Mouse (Mus musculus): ENCODE results near the gene Gm42417.

Gene Gm42417

GRCm38 (mm10) chr1:36564101-36564500, 24.9 kb upstream of the Gm42417 start:
- in situ Hi-C loops (cut with MseI, MboI), result no loop called here

DNA sequence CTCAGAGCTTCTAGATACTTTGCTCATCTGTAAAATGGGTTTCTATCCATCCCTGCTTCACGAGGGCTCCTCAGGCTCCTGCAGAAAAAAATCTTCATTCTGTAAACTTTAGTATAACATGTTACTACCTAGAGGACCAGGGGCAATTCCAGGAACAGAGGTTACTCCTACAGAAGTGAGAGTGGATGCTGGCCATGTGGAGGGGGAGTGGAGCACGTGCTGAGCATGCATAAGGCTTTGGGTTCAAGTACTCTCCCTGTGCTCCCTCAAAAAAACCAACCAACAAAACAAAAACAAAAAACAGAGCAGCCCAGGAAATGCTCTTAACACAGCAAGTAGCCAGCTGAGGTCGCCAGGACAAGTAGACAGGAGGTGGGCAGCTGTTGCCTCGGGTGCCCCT, 24.4 kb upstream of the Gm42417 start:
- in situ Hi-C loops (cut with MseI, MboI), result no loop called here

- in situ Hi-C loops (cut with MseI, MboI), result no loop called here
Observed at GRCm38 (mm10) chr1:36563197-36563596, 24.0 kb upstream of the Gm42417 start.

- in situ Hi-C loops (cut with MseI, MboI), result no loop called here
Observed at GRCm38 (mm10) chr1:36562388-36562787, 23.2 kb upstream of the Gm42417 start.

DNA sequence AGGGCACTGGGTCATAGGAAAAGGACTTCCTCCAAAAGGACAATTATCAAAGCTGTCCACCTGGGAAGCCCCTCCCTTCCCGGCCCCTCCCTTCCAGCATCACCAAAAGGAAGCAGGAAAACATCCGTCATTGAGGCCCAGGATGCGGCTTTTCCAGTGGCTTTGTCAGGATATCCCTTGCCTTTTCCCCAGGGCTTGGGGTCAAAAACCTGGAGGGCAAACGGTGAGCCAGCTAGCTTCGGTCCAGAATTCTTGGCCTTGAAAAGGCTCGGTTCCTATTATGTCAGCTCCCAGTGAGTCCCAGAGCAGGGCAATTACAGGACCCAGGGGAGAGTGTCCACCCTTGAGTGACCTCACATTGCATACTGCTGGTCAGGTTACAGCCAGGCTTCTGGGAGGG, 21.7 kb upstream of the Gm42417 start:
- in situ Hi-C loops (cut with MseI, MboI), result no loop called here

GRCm38 (mm10) chr1:36559888-36560287, 20.7 kb upstream of the Gm42417 start:
- in situ Hi-C loops (cut with MseI, MboI), result loop anchor here in 1 of 2 experiments (10.0 kb wide), 1 partner anchor 55 kb away; no protein-coding TSS in a partner anchor

DNA sequence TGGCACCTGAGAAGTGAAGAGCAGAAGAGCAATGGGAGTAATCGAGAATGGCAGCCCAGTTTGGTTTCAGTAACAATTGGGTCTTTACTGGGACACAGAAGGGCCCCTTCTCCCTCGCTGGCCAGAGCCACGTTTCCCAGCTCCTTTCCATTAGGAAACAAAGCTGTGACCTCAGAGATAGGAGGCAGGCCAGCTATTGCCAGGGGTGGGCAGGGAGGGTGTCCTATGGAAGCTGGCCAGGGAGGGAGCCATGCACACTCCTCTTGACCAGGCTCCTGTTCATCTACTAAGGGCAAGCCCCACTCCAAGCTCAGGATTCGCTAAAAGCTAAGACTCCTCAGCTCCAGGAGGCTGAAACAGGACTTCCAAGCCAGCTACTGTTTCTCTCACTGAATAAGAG, 20.0 kb upstream of the Gm42417 start:
- in situ Hi-C loops (cut with MseI, MboI), result loop anchor here in 1 of 2 experiments (10.0 kb wide), 1 partner anchor 56 kb away; no protein-coding TSS in a partner anchor

DNA sequence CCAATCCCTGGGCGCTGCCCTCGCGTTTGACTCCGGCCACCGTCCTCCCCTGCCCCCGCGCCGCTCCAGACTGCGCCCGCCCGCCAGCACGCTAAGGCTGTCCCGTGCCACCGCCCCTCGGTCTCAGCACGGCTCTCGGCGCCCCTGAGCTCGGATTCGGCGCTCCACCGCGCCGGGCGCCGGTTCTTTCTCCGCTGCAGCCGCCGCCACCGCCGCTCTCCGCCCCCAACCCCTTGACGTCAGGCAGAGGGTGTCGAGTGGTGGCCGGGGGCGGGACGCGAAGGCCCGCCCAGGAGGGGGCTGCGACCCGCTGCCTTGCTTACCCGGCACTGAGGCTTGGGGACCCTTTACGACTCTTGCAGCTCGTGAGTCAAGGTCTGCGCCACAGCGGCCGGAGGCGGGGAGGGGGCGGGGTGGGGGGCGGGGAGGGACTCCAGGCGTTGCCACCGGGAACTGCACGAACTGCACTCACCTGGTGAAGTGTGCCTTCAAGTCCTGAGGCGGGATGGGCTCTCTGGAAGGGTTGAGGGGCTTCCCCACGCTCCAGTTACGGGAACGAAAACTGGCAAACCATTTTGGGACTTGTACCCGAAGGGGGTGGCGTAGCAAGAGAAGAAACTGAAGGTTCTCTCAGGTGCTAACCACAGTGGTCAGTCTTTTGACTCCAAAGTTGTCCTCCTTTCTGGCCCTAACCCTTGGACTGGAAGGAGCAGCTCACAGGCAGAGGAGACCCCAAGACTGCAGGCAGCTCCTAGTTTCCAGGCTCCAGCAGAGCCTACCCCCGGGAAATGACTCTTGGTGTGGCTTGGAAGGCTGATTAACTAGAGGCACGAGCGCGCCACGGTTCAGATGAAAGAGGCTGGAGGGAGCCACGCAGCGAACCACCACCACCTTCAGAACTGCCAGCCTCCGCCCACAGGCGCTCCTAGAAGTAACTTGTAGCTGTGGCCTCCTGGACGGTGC, 19.1 kb upstream of the Gm42417 start, which contains the start of gene Sema4c:
TSS of gene Sema4c (minus strand) at position 319 of the 963 bp plus-strand sequence.
- in situ Hi-C loops (cut with MseI, MboI), result loop anchor here in 1 of 2 experiments (10.0 kb wide), 1 partner anchor 56 kb away; no protein-coding TSS in a partner anchor

DNA sequence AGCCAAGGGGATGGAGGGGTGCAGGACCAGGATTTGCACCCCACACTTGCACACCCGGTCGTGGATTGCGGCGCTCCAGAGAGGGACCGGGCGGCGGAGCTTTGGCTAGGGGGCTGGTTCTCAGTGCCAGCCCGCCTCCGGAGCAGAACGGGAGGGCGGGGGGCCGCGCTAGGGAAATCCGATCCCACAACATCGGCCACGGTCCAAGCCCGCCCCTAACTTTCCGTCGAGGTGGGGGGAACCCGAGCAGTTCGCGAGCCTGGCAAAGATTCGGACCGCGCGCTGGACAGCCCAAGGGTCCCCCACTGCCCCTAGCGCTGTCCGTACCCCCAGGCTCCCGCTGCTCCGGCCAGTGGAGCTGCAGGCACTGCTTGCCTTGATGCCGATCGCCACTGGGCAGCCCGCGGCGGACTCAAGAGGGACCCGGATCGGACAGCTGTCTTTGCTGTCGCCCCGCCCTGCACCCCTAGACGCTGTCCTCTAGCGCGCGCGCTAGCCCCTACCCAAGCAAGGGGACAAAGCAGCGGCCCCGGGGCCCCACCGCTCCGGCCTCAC, 18.3 kb upstream of the Gm42417 start:
- in situ Hi-C loops (cut with MseI, MboI), result loop anchor here in 1 of 2 experiments (10.0 kb wide), 1 partner anchor 57 kb away; no protein-coding TSS in a partner anchor

GRCm38 (mm10) chr1:36556553-36557456, 17.6 kb upstream of the Gm42417 start:
- in situ Hi-C loops (cut with MseI, MboI), result loop anchor here in 1 of 2 experiments (10.0 kb wide), 1 partner anchor 58 kb away; no protein-coding TSS in a partner anchor

- in situ Hi-C loops (cut with MseI, MboI), result loop anchor here in 1 of 2 experiments (10.0 kb wide), 1 partner anchor 59 kb away; no protein-coding TSS in a partner anchor
Observed at GRCm38 (mm10) chr1:36555798-36556395, 16.7 kb upstream of the Gm42417 start.

DNA sequence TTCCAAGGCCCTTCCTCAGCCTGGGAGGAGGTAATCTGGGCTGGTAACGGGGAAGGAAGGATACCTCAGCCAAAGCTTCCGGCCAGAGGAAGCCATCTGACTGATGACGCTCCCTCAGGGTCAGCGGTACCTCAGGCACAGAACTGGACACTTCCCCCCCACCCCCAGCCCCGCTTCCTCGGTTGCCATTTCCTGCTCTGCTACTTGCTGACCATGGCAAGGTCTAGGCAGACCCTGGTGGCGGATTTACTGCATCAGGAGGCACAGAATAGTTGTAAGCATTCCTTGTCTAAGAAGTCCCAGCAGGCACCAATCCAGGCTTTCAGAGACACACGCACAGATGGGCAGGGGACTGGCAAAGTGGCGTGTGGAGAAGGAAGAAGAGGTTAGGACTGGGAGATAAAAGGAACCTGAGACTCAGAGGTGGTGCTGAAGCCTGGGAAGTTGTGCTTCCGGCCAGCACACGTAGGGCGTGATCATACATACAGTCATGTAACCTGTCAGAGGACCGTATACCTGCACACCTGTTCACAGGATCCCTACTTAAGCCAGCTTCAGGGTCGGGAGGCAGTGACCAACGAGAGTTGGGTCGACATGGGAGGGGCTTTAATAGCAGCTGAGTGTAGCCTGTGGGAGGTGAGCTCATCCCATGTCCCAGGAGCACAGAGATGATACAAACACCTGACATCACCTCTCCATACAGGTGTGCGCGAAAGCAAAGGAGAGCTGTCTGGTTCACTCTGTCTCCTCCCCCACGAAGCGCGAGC, 15.6 kb upstream of the Gm42417 start:
- in situ Hi-C loops (cut with MseI, MboI), result loop anchor here in 1 of 2 experiments (10.0 kb wide), 1 partner anchor 60 kb away; no protein-coding TSS in a partner anchor

GRCm38 (mm10) chr1:36552506-36552905, 13.3 kb upstream of the Gm42417 start:
- in situ Hi-C loops (cut with MseI, MboI), result loop anchor here in 1 of 2 experiments (10.0 kb wide), 1 partner anchor 62 kb away; no protein-coding TSS in a partner anchor

GRCm38 (mm10) chr1:36551904-36552303, 12.7 kb upstream of the Gm42417 start:
- in situ Hi-C loops (cut with MseI, MboI), result loop anchor here in 1 of 2 experiments (10.0 kb wide), 1 partner anchor 63 kb away; no protein-coding TSS in a partner anchor

DNA sequence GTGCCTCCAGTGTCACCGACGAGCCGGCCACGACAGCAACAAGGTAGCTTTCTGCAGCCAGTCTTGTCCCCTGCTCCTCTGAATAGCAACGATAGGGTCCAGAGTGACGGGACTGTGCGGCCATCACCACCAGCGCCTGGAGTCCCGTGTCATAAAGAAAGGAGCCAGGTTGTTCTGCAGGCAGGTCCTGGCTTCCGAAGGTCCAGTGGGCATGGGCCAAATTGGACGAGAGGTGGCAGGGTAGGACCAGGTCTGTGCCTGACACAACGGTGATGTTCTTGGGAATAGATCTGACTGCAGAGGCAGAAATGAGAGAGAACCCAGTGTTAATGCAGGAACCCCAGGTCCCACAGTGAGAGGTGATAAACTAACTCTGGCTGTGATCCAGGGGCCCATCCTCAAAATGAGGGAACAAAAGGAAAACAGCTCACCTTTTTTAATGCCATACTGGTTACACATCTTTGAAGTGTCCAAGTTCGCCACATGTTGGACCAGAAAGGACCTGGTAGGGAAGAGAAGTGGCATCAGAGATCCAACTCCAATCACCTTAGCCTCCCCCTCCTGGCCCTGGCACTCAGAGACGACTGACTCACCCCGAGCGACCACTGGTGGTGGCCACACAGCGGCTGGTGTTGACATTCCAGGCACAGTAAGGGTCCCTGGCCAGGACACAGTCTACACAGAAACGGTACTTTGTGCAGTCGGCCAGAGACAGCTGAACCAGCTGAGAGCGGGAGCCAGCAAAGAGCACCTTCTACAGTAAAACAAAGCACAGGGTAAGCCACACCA, 11.0 kb upstream of the Gm42417 start:
- in situ Hi-C loops (cut with MseI, MboI), result loop anchor here in 1 of 2 experiments (10.0 kb wide), 1 partner anchor 65 kb away; no protein-coding TSS in a partner anchor

- in situ Hi-C loops (cut with MseI, MboI), result loop anchor here in 1 of 2 experiments (10.0 kb wide), 1 partner anchor 135 kb away; the partner anchor contains the start of gene Fam178b
Observed at GRCm38 (mm10) chr1:36549491-36549890, 10.3 kb upstream of the Gm42417 start.

- in situ Hi-C loops (cut with MseI, MboI), result loop anchor here in 1 of 2 experiments (10.0 kb wide), 1 partner anchor 136 kb away; the partner anchor contains the start of gene Fam178b
Observed at GRCm38 (mm10) chr1:36548771-36549170, 9.5 kb upstream of the Gm42417 start.

- in situ Hi-C loops (cut with MseI, MboI), result loop anchor here in 1 of 2 experiments (10.0 kb wide), 1 partner anchor 137 kb away; the partner anchor contains the start of gene Fam178b
Observed at GRCm38 (mm10) chr1:36547981-36548598, 8.9 kb upstream of the Gm42417 start.
